Mouse (Mus musculus): ENCODE results near the gene Eef1akmt2. TPM values are rescaled to one million over a fixed set of nuclear protein-coding genes. Genes with fewer than 3 reads are reported as not detected.

The Eef1akmt2 gene
- total and polyA plus RNA-seq, 3 experiments: 31.4 to 87.2 (median 35.9) TPM

GRCm38 (mm10) chr7:132813416-132814088, 38.9 kb downstream of the Eef1akmt2 start, which contains the start of gene Fam53b:
TSS of gene Fam53b (minus strand) at chr7:132813886.
- dilution Hi-C loops (cut with MboI; ENCODE audit: extremely low pct_ligation_motif_present, extremely low pct_unique_long_range_greater_than_20kb, low sequenced_read_pairs) (no loop called here), in situ Hi-C loops (cut with MboI; ENCODE audit: low pct_ligation_motif_present, low pct_unique_long_range_greater_than_20kb, low sequenced_read_pairs) (no loop called here)
- peak within 1 kb of the TSS; percentile 82 for H3K9ac ChIP-seq (ENCODE audit: insufficient read depth, low read depth)
- H3K9me3 ChIP-seq (replicated peaks; ENCODE audit: low read length): no peaks in the 10 kb centered on the region
- peak within 1 kb of the TSS; percentile 96 for H3K4me2 ChIP-seq (ENCODE audit: insufficient read depth, low read depth, poor library complexity, severe bottlenecking)
- DNase-seq (ENCODE audit: extremely low read depth): no peak
- H3K36me3 ChIP-seq (replicated peaks in 1 of 2; ENCODE audit: control insufficient read depth in 1 of 2, insufficient read depth in 1 of 2, low read length in 1 of 2): peaks cover 0 to 2% of the 10 kb centered on the region in 2 experiments
- H3K27me3 ChIP-seq (replicated peaks): no peaks in the 10 kb centered on the region
- TF ChIP-seq RCOR1 (conservative IDR thresholded peaks at IDR 0.05; ENCODE audit: low read depth, low read length): no peak
- peak; percentile 7; the same call in 1 of the 2 replicates for TF ChIP-seq MXI1 (IDR thresholded peaks at IDR 0.05; ENCODE audit: low read depth, low read length)
- TF ChIP-seq NRF1 (IDR thresholded peaks at IDR 0.05; ENCODE audit: low read depth, low read length): peak; percentile 76
- TF ChIP-seq ZKSCAN1 (IDR thresholded peaks at IDR 0.05; ENCODE audit: borderline replicate concordance, low read depth, low read length): no peak
- TF ChIP-seq TCF12 (IDR thresholded peaks at IDR 0.05; ENCODE audit: low read depth, low read length): 0 out of 2 replicates have a peak, but pooled peaks have one; percentile 32
- TF ChIP-seq JUN (IDR thresholded peaks at IDR 0.05; ENCODE audit: insufficient read depth, low read depth, low read length): no peak
- peak in 1 of 2 experiments; percentile 14; a peak in 1 of 4 replicates for TF ChIP-seq CTCF (conservative IDR thresholded peaks at IDR 0.05 in 1 of 2, IDR thresholded peaks at IDR 0.05 in 1 of 2; ENCODE audit: low read depth in 2 of 2, low read length in 2 of 2)
- peak; percentile 57; the same call in 1 of the 2 replicates for TF ChIP-seq POLR2A (IDR thresholded peaks at IDR 0.05; ENCODE audit: low read depth, low read length)
- TF ChIP-seq UBTF (IDR thresholded peaks at IDR 0.05; ENCODE audit: low read depth, low read length): peak; percentile 41; the same call in 1 of the 2 replicates
- TF ChIP-seq ELF1 (IDR thresholded peaks at IDR 0.05; ENCODE audit: low read depth, low read length): peak; percentile 78
- 0 out of 2 replicates have a peak, but pooled peaks have one; percentile 63 for TF ChIP-seq MYC (IDR thresholded peaks at IDR 0.05; ENCODE audit: low read depth, low read length)
- TF ChIP-seq MAZ (IDR thresholded peaks at IDR 0.05; ENCODE audit: low read depth, low read length): 0 out of 2 replicates have a peak, but pooled peaks have one; percentile 44
- TF ChIP-seq BHLHE40 (IDR thresholded peaks at IDR 0.05; ENCODE audit: low read depth, low read length): 0 out of 2 replicates have a peak, but pooled peaks have one; percentile 49
- H3K4me1 ChIP-seq (ENCODE audit: control insufficient read depth in 1 of 2, insufficient read depth in 2 of 2): peaks cover 7 to 59% of the 10 kb centered on the region in 2 experiments
- H3K79me2 ChIP-seq (replicated peaks; ENCODE audit: control insufficient read depth, extremely low read depth, insufficient read depth, poor library complexity, severe bottlenecking): peaks cover 40% of the 10 kb centered on the region
- H3K4me3 ChIP-seq (replicated peaks in 1 of 3; ENCODE audit: low read depth in 2 of 3, low read length in 2 of 3, poor library complexity in 1 of 3): peak within 1 kb of the TSS; percentile 65 to 82 (median 81)
- peak within 1 kb of the TSS; percentile 71 for H3K27ac ChIP-seq (ENCODE audit: insufficient read depth, low read depth)

DNA sequence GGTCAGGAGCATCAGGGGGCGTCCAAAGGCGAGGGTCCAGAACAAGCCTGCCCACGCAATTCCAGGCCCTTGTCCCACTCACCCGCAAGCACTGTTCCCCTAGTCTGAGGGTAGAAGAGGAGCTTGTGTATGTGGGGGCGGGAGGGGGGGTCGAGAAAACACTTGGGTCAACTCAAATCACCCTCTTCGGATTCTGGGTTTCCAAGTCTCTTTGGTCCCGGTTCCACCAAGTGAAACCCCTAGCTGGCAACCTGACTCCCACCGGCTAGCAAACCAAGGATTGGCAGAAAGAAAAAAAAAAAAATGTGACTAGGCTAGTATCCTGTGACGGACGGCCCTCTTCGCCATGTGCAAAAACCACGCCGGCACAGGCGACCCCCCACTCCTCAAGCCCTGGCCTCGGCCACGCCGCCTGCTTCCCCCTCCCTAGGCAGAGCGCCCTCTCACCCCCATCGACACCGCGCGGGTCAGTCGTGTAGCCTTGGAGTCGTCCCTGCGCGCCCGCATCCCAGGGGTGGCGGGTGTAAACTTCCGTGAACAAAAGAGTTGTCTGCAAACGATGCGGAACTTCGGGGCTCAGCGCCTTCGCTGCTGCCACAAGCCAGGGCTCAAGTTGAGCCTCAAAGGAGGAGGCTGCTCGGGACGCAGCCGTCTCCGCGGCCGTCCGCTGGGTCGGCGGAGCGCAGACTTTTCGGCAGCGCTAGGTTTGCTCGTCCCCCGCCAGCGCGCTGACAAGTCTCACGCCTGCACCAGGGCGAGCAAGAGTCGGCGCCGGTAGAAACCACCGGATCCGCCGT, 39.7 kb downstream of the Eef1akmt2 start:
- dilution Hi-C loops (cut with MboI; ENCODE audit: extremely low pct_ligation_motif_present, extremely low pct_unique_long_range_greater_than_20kb, low sequenced_read_pairs) (no loop called here), in situ Hi-C loops (cut with MboI; ENCODE audit: low pct_ligation_motif_present, low pct_unique_long_range_greater_than_20kb, low sequenced_read_pairs) (no loop called here)
- no peaks in the 10 kb centered on the region for H3K27me3 ChIP-seq (replicated peaks)
- peak overlapping the region; percentile 82 for H3K9ac ChIP-seq (ENCODE audit: insufficient read depth, low read depth)
- peaks cover 11 to 66% of the 10 kb centered on the region in 2 experiments for H3K4me1 ChIP-seq (ENCODE audit: control insufficient read depth in 1 of 2, insufficient read depth in 2 of 2)
- no peaks in the 10 kb centered on the region for H3K9me3 ChIP-seq (replicated peaks; ENCODE audit: low read length)
- peaks cover 0 to 2% of the 10 kb centered on the region in 2 experiments for H3K36me3 ChIP-seq (replicated peaks in 1 of 2; ENCODE audit: control insufficient read depth in 1 of 2, insufficient read depth in 1 of 2, low read length in 1 of 2)
- peak overlapping the region; percentile 65 to 82 (median 81) for H3K4me3 ChIP-seq (replicated peaks in 1 of 3; ENCODE audit: low read depth in 2 of 3, low read length in 2 of 3, poor library complexity in 1 of 3)
- peak overlapping the region; percentile 96 for H3K4me2 ChIP-seq (ENCODE audit: insufficient read depth, low read depth, poor library complexity, severe bottlenecking)
- peaks cover 47% of the 10 kb centered on the region for H3K79me2 ChIP-seq (replicated peaks; ENCODE audit: control insufficient read depth, extremely low read depth, insufficient read depth, poor library complexity, severe bottlenecking)
- no peak for DNase-seq (ENCODE audit: extremely low read depth)
- H3K27ac ChIP-seq (ENCODE audit: insufficient read depth, low read depth): peak overlapping the region; percentile 71
- TF ChIP-seq HCFC1 (IDR thresholded peaks at IDR 0.05; ENCODE audit: low read depth, low read length) (no peak), UBTF (IDR thresholded peaks at IDR 0.05; ENCODE audit: low read depth, low read length) (no peak), CHD1 (IDR thresholded peaks at IDR 0.05; ENCODE audit: low read depth, low read length) (no peak), TBP (conservative IDR thresholded peaks at IDR 0.05; ENCODE audit: low read depth, low read length) (no peak), EP300 (IDR thresholded peaks at IDR 0.05; ENCODE audit: low read length) (no peak), MAFK (IDR thresholded peaks at IDR 0.05; ENCODE audit: insufficient replicate concordance, low read length) (no peak), NRF1 (IDR thresholded peaks at IDR 0.05; ENCODE audit: low read depth, low read length) (no peak; the same call in 1 of the 2 replicates), SIN3A (IDR thresholded peaks at IDR 0.05; ENCODE audit: low read length) (peak; percentile 51; the same call in 1 of the 2 replicates), CTCF (conservative IDR thresholded peaks at IDR 0.05 in 1 of 2, IDR thresholded peaks at IDR 0.05 in 1 of 2; ENCODE audit: low read depth in 2 of 2, low read length in 2 of 2) (no peak; a peak in 1 of 4 replicates), ZNF384 (IDR thresholded peaks at IDR 0.05; ENCODE audit: low read depth, low read length) (peak; percentile 59), ZC3H11A (IDR thresholded peaks at IDR 0.05; ENCODE audit: low read depth, low read length) (no peak), SMC3 (IDR thresholded peaks at IDR 0.05; ENCODE audit: low read depth, low read length) (no peak), RAD21 (IDR thresholded peaks at IDR 0.05; ENCODE audit: low read depth, low read length) (no peak), IRF4 (IDR thresholded peaks at IDR 0.05; ENCODE audit: low read depth, low read length) (no peak; the same call in 1 of the 2 replicates), CHD2 (IDR thresholded peaks at IDR 0.05; ENCODE audit: low read length) (no peak), ZKSCAN1 (IDR thresholded peaks at IDR 0.05; ENCODE audit: borderline replicate concordance, low read depth, low read length) (no peak), JUND (conservative IDR thresholded peaks at IDR 0.05; ENCODE audit: low read depth, low read length) (no peak), E2F4 (IDR thresholded peaks at IDR 0.05; ENCODE audit: insufficient replicate concordance, low read depth, low read length) (no peak), PAX5 (IDR thresholded peaks at IDR 0.05; ENCODE audit: low read length) (no peak)
